Mouse (Mus musculus) liver, embryonic 15.5 days (tissue): ENCODE data around the gene Spen. TPM values are rescaled to one million over a fixed set of nuclear protein-coding genes. Genes with fewer than 3 reads are reported as not detected.

Experiments used
- ATAC-seq: fragments of 200-750 bp; cut with Nextera tagmentation; 2 replicates; pipeline ENCODE4 v1.8.0; 2017; ENCODE audit warnings: moderate number of reproducible peaks, mild to moderate bottlenecking, moderate library complexity; ENCODE audit not compliant: insufficient read depth
- H3K27ac ChIP-seq: fragments of 300-500 bp; sonication (generic); replicated peaks from 2 replicates; pipeline ENCODE4 v1.5.1; 2015; ENCODE audit warnings: mild to moderate bottlenecking, inconsistent platforms
- H3K27me3 ChIP-seq: fragments of 300-500 bp; sonication (generic); 2 replicates; pipeline ENCODE4 v1.6.1; 2015; ENCODE audit warnings: mild to moderate bottlenecking, inconsistent platforms
- H3K36me3 ChIP-seq: fragments of 300-500 bp; sonication (generic); replicated peaks from 2 replicates; pipeline ENCODE4 v1.6.1; 2015; ENCODE audit warnings: moderate library complexity, mild to moderate bottlenecking, inconsistent platforms
- H3K4me1 ChIP-seq: fragments of 300-500 bp; sonication (generic); replicated peaks from 2 replicates; pipeline ENCODE4 v1.6.1; 2015; ENCODE audit warnings: inconsistent platforms
- H3K4me2 ChIP-seq: fragments of 300-500 bp; sonication (generic); 2 replicates; pipeline ENCODE4 v1.6.1; 2015; ENCODE audit warnings: moderate library complexity, mild to moderate bottlenecking, inconsistent platforms
- H3K4me3 ChIP-seq: fragments of 300-500 bp; sonication (generic); replicated peaks from 2 replicates; pipeline ENCODE4 v1.5.1; 2015; ENCODE audit warnings: mild to moderate bottlenecking, inconsistent platforms
- H3K9ac ChIP-seq: fragments of 300-500 bp; sonication (generic); 2 replicates; pipeline ENCODE4 v1.6.1; 2015; ENCODE audit warnings: moderate library complexity, mild to moderate bottlenecking, inconsistent platforms
- H3K9me3 ChIP-seq: fragments of 300-500 bp; sonication (generic); replicated peaks from 2 replicates; pipeline ENCODE4 v1.6.1; 2016; ENCODE audit warnings: inconsistent platforms
- WGBS: fragments of 180-500 bp; shearing (Covaris S2); methylation state at CpG from one replicate; pipeline ENCODE4 v1.1.7; 2015; ENCODE audit warnings: mixed read lengths; ENCODE audit not compliant: insufficient replicate concordance; 5-methylcytosine and 5-hydroxymethylcytosine counted together
- polyA plus RNA-seq: library from polyadenylated mRNA; unstranded; fragments of >200 nt; fragmentation: Nextera tagmentation; extraction: Ambion mirVana; gene quantifications from 2 replicates; pipeline ENCODE4 v1.2.1, GENCODE M21; 2015

Spen gene
- polyA plus RNA-seq, 1 experiment from 2014 or later: 4.7 TPM

DNA sequence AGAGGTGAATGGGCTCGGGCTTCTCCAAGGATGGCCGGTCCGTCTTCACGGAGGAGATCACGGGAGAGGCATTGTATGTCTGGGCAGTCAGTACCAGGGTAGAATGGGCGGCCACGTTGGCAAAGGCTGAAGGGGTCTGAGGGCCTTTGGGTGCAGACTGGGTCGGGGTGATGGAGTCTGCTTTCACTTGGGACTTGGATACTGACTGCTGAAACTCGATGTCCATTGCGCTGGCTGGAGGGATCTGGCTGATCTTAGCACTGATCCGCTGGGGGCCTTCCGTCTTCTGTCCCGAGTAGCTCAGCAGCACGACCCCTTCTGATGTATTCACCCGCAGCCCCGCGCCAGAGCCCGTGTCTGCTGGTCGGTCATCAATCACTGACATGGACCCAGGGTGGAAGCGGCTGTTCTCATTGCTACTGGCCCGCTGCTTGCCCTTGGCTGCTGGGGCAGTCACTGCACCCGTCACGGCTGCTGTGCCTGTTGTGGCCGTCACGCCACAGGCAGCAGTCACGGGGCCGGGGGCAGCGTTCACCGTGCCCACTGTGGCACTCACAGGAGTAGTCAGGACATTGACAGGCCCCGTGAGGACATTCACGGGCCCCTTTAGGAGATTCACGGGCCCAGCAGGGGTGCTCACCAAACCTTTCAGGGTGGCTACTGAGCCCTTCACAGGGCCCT is 65.6 kb downstream of the Spen start:
- 92% methylated on average over 32 of the region's 32 CpGs for WGBS
- Histone ChIP-seq H3K36me3 (peaks cover 99% of the 10 kb centered on the region), H3K9me3 (no peaks in the 10 kb centered on the region; the same call in 1 of the 2 replicates), H3K9ac (no peak overlapping the region), H3K27ac (no peak overlapping the region), H3K4me3 (no peak overlapping the region), H3K4me2 (no peak overlapping the region), H3K27me3 (no peaks in the 10 kb centered on the region), H3K4me1 (0 out of 2 replicates have a peak, but pooled peaks cover 5% of the 10 kb centered on the region)
- no peak for ATAC-seq

DNA sequence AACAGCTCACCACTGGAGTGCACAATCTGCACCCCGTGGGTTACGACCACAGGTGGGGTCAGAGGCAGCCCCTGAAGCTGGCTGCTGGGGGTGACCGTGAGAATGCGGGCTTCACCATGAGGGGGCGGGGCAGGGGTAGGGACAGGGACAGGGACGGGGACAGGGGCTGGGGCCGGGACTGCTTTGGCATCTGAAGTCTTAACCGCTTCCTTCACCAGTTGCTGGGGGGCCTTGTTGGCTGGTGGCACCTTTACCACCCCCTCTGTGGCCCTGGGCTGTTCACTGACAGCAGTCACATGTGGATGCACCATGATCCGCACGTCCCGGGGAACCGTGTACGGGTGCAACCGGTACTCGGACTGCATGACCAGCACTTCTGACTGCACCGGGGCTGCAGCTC is 66.9 kb downstream of the Spen start:
- Histone ChIP-seq H3K9ac (no peak overlapping the region), H3K4me3 (no peak overlapping the region), H3K36me3 (peaks cover 99% of the 10 kb centered on the region), H3K27ac (no peak overlapping the region), H3K4me1 (0 out of 2 replicates have a peak, but pooled peaks cover 5% of the 10 kb centered on the region), H3K27me3 (no peaks in the 10 kb centered on the region), H3K9me3 (no peaks in the 10 kb centered on the region; the same call in 1 of the 2 replicates), H3K4me2 (no peak overlapping the region)
- no peak for ATAC-seq
- 91% methylated on average over 16 of the region's 16 CpGs for WGBS

DNA sequence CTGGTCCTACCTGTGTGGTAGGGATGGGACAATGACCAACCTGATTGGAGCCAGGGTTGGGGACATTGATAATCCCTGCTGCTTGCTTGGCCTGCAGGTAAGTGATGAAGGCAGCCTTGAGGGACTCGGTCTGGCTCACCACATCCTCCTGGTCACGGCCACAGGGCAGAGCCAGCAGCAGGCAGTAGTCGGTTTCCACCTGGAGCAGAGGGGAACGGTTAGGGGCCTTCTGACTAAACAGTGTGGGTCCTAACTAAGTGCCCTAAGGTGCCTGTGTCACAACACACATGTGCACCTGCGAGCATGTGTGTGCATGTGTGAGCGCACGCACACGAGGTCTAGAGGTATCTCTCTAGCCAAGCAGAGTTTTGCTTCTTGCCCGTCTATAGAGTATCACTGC is 69.1 kb downstream of the Spen start:
- Histone ChIP-seq H3K4me2 (no peak overlapping the region), H3K36me3 (peaks cover 99% of the 10 kb centered on the region), H3K9me3 (no peaks in the 10 kb centered on the region), H3K4me1 (0 out of 2 replicates have a peak, but pooled peaks cover 5% of the 10 kb centered on the region), H3K4me3 (no peak overlapping the region), H3K27ac (no peak overlapping the region), H3K27me3 (no peaks in the 10 kb centered on the region), H3K9ac (no peak overlapping the region)
- 85% methylated on average over 9 of the region's 9 CpGs for WGBS
- no peak for ATAC-seq

DNA sequence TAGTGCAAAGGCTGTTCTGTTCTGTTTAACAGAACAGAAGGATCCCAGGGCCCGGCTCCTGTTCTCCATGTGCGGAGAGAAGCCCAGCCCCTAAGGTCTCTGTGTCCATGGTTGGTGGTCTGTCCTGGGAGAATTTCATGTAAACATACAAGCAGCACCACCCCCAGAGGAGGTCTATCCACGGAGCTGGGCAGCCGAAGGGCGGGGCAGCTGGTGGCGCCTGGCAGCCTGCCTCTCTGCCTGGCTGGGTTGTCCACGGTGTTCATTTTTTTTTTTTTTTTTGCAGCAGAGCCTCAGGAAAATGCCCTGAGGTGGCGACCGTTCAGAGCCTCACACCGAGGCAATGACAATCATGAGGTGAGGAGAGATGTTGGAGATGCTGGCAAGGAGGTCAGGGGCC is 69.8 kb downstream of the Spen start:
- no peak overlapping the region for H3K27ac ChIP-seq
- H3K4me2 ChIP-seq: no peak overlapping the region
- H3K9me3 ChIP-seq: no peaks in the 10 kb centered on the region
- H3K27me3 ChIP-seq: no peaks in the 10 kb centered on the region
- no peak overlapping the region for H3K9ac ChIP-seq
- no peak overlapping the region for H3K4me3 ChIP-seq
- WGBS: 64% methylated on average over 10 of the region's 10 CpGs
- ATAC-seq: no peak
- no peaks in the 10 kb centered on the region for H3K4me1 ChIP-seq
- peaks cover 99% of the 10 kb centered on the region for H3K36me3 ChIP-seq

DNA sequence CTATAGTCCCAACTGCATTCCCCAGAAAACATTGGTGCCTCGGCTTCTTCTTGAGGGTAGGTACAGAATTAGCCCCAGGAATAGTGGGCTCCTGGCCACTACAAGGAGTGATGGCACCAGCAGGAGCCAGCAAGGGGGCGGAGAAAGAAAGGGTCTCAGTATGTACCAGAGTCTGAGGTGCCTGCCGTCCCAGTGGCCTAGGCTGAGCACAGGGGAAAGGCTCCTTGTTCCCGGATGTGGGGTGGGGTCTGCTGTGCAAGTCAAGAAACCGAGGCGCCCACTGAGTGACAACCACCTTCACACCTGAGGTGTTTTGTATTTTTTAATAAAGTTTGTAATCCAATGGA is 70.8 kb downstream of the Spen start:
- Histone ChIP-seq H3K36me3 (peaks cover 92% of the 10 kb centered on the region), H3K4me2 (no peak overlapping the region), H3K9me3 (no peaks in the 10 kb centered on the region), H3K27me3 (no peaks in the 10 kb centered on the region), H3K4me1 (no peaks in the 10 kb centered on the region), H3K4me3 (no peak overlapping the region), H3K9ac (no peak overlapping the region), H3K27ac (no peak overlapping the region)
- 72% methylated on average over 6 of the region's 6 CpGs for WGBS
- ATAC-seq: no peak

DNA sequence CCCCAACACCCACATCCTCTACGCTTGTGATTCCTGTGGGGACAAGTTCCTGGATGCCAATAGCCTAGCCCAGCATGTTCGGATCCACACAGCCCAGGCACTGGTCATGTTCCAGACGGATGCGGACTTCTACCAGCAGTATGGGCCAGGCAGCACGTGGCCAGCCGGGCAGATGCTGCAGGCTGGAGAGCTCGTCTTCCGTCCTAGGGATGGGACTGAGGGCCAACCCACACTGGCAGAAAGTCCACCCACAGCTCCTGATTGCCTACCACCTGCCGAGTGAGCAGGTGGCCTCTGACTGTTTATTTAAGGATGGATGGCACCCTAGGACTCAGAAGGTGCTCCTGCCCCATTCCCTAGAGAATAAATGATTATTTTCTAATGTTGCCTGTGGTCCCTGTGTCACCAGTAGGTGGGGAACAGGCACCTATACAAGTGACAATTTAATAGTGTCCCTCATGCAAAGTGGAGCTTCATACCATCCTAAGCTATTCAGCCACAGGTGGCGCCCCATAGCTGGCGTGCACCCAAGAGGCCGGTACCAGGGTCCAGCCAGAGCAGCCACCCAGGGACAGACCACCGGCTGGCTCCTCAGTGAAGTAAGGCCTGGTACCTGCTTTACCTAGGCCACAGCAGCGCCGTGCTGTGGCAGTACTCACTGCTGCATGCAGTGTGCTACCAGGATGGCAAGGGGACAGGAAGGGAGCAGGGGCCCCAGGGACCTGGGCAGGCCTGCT is 71.4 kb downstream of the Spen start:
- no peaks in the 10 kb centered on the region for H3K27me3 ChIP-seq
- no peak overlapping the region for H3K4me2 ChIP-seq
- 84% methylated on average over 15 of the region's 15 CpGs for WGBS
- no peak overlapping the region for H3K9ac ChIP-seq
- no peak overlapping the region for H3K4me3 ChIP-seq
- no peak for ATAC-seq
- H3K36me3 ChIP-seq: peaks cover 91% of the 10 kb centered on the region
- H3K4me1 ChIP-seq: no peaks in the 10 kb centered on the region
- H3K9me3 ChIP-seq: no peaks in the 10 kb centered on the region
- no peak overlapping the region for H3K27ac ChIP-seq

DNA sequence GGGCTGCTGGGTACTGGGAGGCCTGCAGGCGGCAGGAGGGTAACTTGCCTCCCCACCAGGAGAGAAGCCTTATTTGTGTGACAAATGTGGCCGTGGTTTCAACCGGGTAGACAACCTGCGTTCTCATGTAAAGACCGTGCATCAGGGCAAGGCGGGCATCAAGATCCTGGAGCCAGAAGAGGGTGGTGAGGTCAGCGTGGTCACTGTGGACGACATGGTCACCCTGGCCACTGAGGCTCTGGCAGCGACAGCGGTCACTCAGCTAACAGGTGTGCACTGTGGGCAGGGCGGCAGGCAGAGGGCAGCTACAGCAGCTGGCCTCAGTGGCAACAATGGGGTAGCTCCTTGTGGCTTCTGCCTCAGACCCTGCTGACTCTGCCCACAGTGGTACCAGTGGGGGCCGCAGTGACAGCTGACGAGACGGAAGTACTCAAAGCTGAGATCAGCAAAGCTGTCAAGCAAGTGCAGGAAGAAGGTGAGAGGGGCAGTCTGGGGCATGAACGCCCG is 72.1 kb downstream of the Spen start:
- no peaks in the 10 kb centered on the region for H3K27me3 ChIP-seq
- H3K9me3 ChIP-seq: no peaks in the 10 kb centered on the region
- no peaks in the 10 kb centered on the region for H3K4me1 ChIP-seq
- ATAC-seq: no peak
- H3K36me3 ChIP-seq: peaks cover 84% of the 10 kb centered on the region
- H3K4me2 ChIP-seq: no peak overlapping the region
- 81% methylated on average over 16 of the region's 16 CpGs for WGBS
- H3K9ac ChIP-seq: no peak overlapping the region
- H3K4me3 ChIP-seq: no peak overlapping the region
- H3K27ac ChIP-seq: no peak overlapping the region

DNA sequence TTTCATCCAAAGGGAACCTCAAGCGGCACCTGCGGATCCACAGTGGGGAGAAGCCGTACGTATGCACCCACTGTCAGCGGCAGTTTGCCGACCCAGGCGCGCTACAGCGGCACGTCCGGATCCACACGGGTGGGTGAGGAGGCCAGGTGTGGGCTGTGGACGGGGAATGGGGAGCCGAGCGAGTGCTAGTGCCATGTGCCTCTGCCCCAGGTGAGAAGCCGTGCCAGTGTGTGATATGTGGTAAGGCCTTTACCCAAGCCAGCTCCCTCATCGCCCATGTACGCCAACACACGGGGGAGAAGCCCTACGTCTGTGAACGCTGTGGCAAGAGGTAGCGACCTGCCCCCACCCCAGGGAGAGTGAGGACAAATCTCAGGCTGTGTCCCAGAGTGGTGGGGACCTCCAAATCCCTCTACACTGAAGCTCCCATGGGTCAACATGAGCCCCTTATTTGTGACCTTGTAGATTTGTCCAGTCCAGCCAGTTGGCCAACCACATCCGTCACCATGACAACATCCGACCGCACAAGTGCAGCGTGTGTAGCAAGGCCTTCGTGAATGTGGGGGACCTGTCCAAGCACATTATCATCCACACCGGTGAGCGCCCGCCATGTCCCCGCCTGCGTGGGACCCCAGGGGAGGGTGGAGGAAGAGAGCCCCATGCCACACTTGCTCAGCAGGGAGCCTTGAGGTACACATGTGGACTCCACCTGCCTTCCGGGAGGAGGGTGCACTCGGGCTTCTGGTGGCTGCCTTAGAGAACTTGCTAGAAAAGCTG is 72.7 kb downstream of the Spen start:
- Histone ChIP-seq H3K4me2 (no peak overlapping the region), H3K4me1 (0 out of 2 replicates have a peak, but pooled peaks cover 5% of the 10 kb centered on the region), H3K27me3 (no peaks in the 10 kb centered on the region), H3K4me3 (no peak overlapping the region), H3K27ac (no peak overlapping the region), H3K9ac (no peak overlapping the region), H3K36me3 (peaks cover 78% of the 10 kb centered on the region), H3K9me3 (no peaks in the 10 kb centered on the region)
- no peak for ATAC-seq
- WGBS: 88% methylated on average over 34 of the region's 34 CpGs

DNA sequence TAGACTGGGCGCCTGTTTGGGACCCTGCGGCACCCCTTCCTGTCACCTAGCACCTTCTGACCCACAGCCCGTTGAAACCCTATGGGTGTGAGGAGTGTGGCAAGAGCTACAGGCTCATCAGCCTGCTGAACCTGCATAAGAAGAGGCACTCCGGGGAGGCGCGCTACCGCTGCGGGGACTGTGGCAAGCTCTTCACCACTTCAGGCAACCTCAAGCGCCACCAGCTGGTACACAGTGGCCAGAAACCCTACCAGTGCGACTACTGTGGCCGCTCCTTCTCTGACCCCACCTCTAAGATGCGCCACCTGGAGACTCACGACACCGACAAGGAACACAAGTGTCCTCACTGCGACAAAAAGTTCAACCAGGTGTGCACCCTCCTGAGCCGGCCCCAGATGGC is 73.7 kb downstream of the Spen start:
- Histone ChIP-seq H3K9ac (no peak overlapping the region), H3K36me3 (peaks cover 71% of the 10 kb centered on the region), H3K9me3 (no peaks in the 10 kb centered on the region), H3K4me3 (no peak overlapping the region), H3K4me2 (no peak overlapping the region), H3K27ac (no peak overlapping the region), H3K27me3 (no peaks in the 10 kb centered on the region), H3K4me1 (0 out of 2 replicates have a peak, but pooled peaks cover 5% of the 10 kb centered on the region)
- no peak for ATAC-seq
- WGBS: 82% methylated on average over 16 of the region's 16 CpGs

DNA sequence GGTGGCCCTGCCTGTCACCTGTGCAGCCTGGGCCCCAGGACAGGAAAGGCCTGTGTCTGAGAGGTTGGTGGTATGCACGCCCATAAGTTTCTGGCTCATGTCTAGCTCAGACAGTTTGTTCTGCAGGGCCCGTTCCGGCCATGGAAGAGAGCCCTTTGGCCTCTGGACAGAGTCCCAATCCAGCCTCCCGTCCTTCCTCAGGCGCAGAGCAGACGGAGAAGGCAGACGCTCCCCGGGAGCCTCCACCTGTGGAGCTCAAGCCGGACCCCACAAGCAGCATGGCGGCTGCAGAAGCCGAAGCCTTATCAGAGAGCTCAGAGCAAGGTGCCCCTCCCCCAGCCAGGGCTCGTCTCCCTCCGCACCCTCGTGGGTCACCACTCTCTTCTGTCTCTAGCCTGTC is 74.9 kb downstream of the Spen start:
- no peak for ATAC-seq

DNA sequence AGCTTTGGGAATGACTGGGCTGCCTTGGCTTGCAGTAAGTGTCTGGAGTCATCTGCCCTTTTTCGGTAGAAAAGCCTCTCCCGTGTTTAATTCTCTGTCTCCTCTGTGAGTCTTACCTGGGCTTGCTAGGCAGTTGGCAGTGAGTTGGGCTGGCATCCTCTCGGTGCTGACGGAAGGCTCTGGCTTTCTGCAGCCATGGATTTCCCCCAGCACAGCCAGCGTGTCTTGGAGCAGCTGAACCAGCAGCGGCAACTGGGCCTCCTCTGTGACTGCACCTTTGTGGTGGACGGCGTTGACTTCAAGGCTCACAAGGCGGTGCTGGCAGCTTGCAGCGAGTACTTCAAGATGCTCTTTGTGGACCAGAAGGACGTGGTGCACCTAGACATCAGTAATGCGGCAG is 76.8 kb downstream of the Spen start:
- Histone ChIP-seq H3K27ac (no peak overlapping the region), H3K4me3 (no peak overlapping the region), H3K27me3 (no peaks in the 10 kb centered on the region), H3K9me3 (no peaks in the 10 kb centered on the region), H3K36me3 (peaks cover 44% of the 10 kb centered on the region), H3K9ac (no peak overlapping the region), H3K4me1 (peaks cover 14% of the 10 kb centered on the region; the same call in 1 of the 2 replicates), H3K4me2 (no peak overlapping the region)
- ATAC-seq: no peak
- WGBS: 86% methylated on average over 12 of the region's 12 CpGs

More for the DNA sequence above, 74.9 kb downstream of the Spen start:
- 77% methylated on average over 14 of the region's 14 CpGs for WGBS
- H3K36me3 ChIP-seq: peaks cover 62% of the 10 kb centered on the region
- H3K27ac ChIP-seq: no peak overlapping the region
- peaks cover 10% of the 10 kb centered on the region; the same call in 1 of the 2 replicates for H3K4me1 ChIP-seq
- no peak overlapping the region for H3K4me3 ChIP-seq
- H3K9ac ChIP-seq: no peak overlapping the region
- H3K4me2 ChIP-seq: no peak overlapping the region
- H3K27me3 ChIP-seq: no peaks in the 10 kb centered on the region
- H3K9me3 ChIP-seq: no peaks in the 10 kb centered on the region
